Mouse (Mus musculus): ENCODE results near the gene Vegfd.

- TF ChIP-seq USF1 (IDR thresholded peaks at IDR 0.05; ENCODE audit: low read depth) (no peak), TCF12 (IDR thresholded peaks at IDR 0.05; ENCODE audit: insufficient read depth, poor library complexity, severe bottlenecking) (no peak)
Observed at GRCm38 (mm10) chrX:164408301-164408927, 35.2 kb downstream of the Vegfd start.
